Mouse (Mus musculus): Measurements from ENCODE around the gene Exoc2.

The Exoc2 gene

DNA sequence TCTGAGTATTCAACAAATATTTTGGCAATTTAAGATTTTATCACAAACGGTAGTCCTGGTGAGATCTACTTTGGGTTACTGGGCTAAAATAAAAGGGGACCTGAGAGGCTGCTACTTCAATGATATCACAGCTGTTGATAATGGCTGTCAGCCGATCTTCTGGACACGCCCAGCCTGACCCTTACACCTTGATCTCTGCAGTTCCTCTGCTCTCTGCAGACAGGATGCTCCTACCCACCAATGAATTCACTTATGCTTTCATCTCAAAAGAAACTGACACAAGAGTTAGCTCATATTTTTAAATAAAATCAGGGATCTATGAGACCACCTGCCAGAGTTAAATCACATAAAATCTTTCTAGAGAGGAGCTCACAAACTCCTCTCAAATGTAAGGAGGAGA, 149.0 kb downstream of the Exoc2 start:
- DNase-seq (ENCODE audit: low read depth, low spot score): no peak

GRCm38 (mm10) chr13:30820555-30820954, 153.3 kb downstream of the Exoc2 start:
- DNase-seq (ENCODE audit: low read depth, low spot score): no peak

DNA sequence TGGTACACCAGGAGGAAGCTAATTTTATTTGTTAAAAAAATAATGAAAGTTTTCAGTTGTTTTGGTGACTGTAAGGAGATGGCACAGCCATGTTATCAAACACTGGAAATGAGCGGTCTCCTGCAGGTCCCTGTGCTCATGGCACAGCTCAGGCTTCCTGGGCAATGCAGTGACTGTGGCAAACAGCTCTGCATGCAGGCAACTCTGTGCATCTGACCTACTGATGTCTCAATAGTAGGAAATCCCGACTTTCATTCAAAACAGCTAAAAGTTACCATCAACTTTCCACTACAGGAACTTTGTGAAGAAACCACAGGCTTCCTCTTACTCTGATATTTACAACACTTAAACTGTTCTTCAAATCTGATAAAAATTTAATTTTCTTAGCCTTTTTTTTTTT, 154.0 kb downstream of the Exoc2 start:
- no peak for DNase-seq (ENCODE audit: low read depth, low spot score)

- DNase-seq (ENCODE audit: low read depth, low spot score): no peak
Measured at GRCm38 (mm10) chr13:30817436-30817835, 156.5 kb downstream of the Exoc2 start.

- DNase-seq (ENCODE audit: low read depth, low spot score): no peak
Measured at GRCm38 (mm10) chr13:30814256-30814655, 159.6 kb downstream of the Exoc2 start.

DNA sequence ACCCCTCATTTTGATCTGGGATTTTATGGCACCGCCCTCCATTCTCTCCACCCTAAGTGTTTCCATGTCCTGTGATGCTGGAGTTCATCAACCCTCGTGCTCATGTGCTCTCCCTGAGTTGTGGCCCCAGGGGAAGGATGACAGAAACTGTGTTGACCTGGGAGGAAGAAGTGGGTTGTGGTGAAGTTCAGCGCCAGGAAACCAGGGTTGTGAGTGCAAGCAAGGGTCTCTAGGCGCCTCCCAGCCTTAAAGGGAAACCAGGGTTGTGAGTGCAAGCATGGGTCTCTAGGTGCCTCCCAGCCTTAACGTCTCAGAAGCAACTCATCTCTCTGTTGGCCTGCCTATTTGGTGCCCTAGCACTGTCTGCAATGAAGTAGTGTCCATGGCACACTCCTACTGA, 160.4 kb downstream of the Exoc2 start:
- no peak for DNase-seq (ENCODE audit: low read depth, low spot score)

- DNase-seq (ENCODE audit: low read depth, low spot score): no peak
Measured at GRCm38 (mm10) chr13:30809240-30809639, 164.7 kb downstream of the Exoc2 start.

DNA sequence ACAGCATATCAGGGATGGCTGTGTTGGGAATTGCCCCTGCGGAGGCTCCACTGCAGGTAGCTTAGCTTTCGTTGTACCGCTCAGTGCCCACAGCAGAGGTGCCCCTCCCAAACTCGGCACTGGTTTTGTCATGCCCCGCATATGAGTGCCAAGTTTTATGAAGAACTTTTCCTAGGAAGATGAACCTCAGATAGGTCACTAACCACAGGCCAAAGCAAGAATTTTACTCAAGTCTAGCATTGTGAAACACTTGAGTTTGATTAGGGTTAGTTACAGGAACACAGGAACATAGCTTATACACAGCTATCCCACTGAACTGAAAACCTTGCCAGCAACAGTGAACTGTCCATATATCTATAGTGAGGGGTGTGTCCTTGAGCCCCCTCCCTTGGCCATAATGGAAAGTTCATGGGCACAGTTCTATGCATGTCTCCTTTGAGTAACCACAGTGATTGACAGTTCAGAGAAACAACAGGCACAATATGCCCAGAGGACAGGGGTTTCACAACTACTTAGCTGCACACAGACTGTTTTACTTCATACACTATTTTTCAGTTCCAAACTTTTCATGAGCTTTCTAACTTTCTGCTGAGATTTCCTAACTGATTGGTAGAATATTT, 171.4 kb downstream of the Exoc2 start:
- no peak for DNase-seq (ENCODE audit: low read depth, low spot score)

- no peak for DNase-seq (ENCODE audit: low read depth, low spot score)
Measured at GRCm38 (mm10) chr13:30801886-30802285, 172.0 kb downstream of the Exoc2 start.

GRCm38 (mm10) chr13:30795960-30796359, 177.9 kb downstream of the Exoc2 start:
- no peak for DNase-seq (ENCODE audit: low read depth, low spot score)

DNA sequence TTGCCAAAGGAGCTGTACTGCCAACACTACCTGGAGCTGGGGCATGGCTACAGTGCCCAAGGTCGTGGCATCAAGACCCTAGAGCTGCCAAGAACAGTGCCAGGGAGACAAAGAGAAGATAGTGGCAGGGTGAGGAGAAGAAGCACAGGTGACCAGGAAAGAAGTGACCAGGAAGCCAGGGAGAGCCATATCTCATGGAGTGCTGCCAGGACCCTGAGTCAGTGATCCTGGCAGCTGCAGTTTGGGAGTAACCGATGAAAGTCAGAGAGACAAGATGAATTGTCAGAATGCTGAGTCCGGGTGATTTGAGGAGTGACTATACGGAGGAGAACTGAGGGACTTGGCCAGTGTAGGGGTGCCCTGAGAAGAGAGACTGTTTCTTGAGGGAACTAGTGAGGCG, 180.3 kb downstream of the Exoc2 start:
- no peak for DNase-seq (ENCODE audit: low read depth, low spot score)

DNA sequence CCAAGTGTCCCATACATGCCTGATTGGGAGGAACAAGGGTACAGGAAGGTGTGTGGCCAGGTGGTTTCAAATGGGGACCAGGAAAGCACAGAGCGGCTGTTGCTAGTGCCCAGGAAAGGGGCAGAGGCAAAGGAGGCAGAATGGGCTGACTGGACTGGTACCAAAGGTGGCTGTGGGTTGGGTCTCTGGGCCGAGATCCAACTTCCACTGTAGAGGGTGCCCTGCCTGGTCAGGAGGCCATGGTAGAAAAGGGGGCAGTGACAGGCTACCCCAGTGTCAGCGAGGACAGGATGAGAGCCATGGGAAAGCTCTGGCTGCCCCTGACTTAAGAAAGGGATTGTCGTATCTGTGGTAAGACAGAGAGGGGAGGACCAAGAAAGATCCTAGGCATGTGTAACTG, 180.7 kb downstream of the Exoc2 start:
- no peak for DNase-seq (ENCODE audit: low read depth, low spot score)

DNA sequence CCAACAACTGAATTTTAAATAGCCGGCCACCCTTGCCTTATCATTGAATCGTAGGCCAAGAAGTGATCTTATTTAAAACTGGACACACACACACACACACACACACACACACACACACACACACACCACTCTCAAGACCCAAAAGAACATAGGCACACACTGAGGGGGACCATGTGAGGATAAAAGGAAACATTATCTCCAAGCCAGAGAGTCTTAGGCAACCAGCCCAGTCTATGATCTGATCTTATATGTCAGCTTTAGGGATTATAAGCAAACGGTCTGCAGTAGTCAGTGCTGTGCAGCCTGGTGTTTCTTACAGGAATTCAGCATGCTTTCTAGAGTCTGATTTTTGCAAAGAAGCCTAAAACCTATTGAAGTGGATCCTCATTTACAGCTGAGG, 181.2 kb downstream of the Exoc2 start:
- no peak for DNase-seq (ENCODE audit: low read depth, low spot score)

GRCm38 (mm10) chr13:30792308-30792707, 181.6 kb downstream of the Exoc2 start:
- DNase-seq (ENCODE audit: low read depth, low spot score): no peak

DNA sequence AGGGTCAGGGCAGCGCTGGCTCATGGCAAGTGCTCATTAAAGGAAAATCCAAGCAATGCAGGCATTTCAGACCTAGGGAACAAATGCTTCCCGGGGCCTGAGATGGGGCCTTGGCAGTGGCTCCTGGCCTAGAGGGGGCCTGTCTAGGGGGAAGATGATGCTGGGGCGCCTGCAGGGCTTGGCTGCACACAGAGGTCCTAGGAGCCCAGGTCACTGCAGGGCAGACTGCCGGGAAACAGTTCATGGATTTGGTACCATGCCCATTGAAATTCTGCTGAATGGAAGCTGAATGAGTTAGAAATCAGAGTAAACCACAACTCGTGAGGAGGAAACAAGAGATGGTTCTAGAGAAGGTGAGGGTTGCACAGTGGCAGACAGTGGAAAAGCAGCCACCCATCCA, 183.9 kb downstream of the Exoc2 start:
- DNase-seq (ENCODE audit: low read depth, low spot score): no peak

DNA sequence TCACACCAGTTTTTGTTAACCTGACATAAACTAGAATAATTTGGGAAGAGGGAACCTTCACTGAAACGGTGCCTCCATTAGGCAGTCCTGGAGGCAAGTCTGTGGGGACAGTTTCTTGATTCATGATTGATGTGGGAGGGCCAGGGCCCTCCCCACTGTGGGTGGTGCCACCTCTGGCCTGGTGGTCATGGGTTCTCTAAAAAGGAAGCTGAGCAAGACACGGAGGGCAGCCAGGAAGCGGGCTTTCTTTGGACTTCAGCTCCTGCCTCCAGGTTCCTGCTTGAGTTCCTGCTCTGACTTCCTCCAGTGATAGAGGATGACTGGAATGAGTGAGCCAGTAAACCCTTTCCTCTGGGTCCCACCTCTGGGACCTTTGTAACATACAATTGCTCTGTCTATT, 185.5 kb downstream of the Exoc2 start:
- DNase-seq (ENCODE audit: low read depth, low spot score): no peak

DNA sequence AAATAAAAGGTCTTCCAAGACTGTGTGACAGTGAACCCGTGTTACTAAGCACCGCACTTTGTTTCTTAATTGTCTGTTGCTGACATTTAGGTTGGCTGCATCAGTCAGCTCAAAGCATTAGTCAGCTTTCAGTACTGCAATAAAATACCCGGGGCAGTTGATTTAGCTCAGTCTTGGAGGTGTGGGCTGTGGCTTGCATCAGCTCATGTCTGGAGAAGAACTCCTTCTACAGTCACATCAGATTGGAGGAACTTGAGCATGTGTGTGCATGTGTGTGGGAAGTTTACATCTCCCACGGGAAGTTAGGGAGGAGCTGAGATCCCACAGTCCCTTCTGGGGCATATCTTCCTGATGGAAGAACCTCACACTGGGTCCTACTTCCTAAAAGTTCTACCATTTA, 185.9 kb downstream of the Exoc2 start:
- peak; percentile 3 for DNase-seq (ENCODE audit: low read depth, low spot score)

- peak; percentile 56 for DNase-seq (ENCODE audit: low read depth, low spot score)
Measured at GRCm38 (mm10) chr13:30787556-30787955, 186.3 kb downstream of the Exoc2 start.

DNA sequence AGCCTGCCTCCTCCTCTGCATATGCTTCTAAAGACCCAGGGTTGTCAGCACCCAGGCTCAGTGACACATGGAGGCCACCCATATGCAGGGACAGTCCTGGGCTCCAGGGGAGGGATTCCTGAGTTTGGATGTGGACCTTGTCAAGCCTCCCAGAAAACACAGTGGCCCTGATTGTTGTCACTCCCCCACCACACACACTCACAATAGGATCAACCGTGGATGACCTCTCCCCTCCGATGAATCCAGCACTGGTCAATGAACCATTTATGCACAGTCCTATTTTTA, 186.9 kb downstream of the Exoc2 start:
- no peak for DNase-seq (ENCODE audit: low read depth, low spot score)

DNA sequence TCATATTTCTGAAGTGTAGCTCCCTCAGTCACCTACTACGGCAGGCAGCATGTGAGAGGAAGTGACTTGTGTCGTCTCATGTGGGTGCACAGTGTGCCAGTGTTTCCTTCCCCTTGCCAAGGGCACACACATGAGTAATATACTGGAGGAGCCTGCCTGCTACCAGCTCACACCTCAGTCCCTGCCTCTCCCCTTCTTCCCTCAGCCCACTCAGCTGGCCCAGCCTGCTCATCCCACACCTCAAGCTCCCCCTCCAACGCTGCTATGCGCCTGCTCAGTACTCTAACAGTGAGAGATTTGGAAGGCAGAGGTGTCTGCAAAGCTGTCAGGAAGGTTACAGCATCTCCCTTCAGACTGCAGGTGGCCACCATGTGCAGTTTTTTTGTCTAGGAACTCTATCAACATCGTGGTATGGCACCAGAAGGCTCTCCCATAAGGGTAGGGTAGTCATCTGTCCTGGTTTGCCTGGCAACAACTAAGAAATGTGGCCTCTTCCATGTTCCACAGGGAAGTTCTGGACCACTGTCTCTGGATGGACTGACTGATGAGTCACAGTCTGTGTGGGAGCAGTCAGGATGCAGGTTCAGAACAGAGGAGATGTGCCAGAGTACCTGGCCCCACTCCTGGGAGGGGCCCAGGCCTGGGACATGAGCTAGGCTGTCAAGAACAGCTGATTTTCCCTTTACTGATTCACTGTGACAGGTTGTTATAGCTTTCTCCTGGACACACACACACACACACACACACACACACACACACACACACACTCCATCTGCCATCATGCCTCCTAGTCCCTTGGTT, 187.5 kb downstream of the Exoc2 start:
- DNase-seq (ENCODE audit: low read depth, low spot score): no peak

DNA sequence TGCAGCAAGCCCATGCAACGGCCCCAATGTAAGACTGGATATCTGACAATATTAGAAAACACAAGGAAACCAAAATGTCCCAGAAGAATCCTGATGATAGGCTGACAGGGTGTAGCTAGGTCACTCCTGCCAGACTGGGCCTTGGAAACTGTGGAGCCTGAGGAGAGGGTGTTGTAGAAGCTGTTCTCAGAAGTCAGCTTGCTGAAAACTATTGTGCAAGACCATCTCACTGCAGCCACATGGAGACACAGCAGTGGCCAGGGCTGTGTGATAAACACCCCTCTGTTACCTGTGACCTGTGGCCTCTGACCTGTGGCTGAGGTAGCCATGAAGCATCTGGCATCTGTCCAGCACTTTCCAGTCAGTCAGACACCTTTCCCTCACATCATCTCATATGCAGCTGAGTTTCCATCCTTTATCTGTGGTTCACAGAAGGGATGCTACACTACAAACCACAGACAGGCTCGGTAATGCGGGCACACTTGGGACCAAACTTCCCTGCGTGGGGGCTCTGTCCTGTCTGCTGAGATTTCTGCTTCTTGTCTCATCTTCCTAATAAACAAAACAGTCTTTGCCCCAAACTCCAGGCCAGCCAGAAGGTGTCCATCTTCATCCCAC, 188.4 kb downstream of the Exoc2 start:
- no peak for DNase-seq (ENCODE audit: low read depth, low spot score)

- DNase-seq (ENCODE audit: low read depth, low spot score): no peak
Measured at GRCm38 (mm10) chr13:30782419-30782818, 191.5 kb downstream of the Exoc2 start.

GRCm38 (mm10) chr13:30781905-30782304, 192.0 kb downstream of the Exoc2 start:
- DNase-seq (ENCODE audit: low read depth, low spot score): no peak

Measured in ES-CJ7 (cell line).